Mouse (Mus musculus): ENCODE measurements around the gene Kcnk18. TPM values are rescaled to one million over a fixed set of nuclear protein-coding genes. Genes with fewer than 3 reads are reported as not detected.

The Kcnk18 gene
- total RNA-seq, 2 experiments from 2014 or later: not detected

GRCm38 (mm10) chr19:59267417-59267963, 48.5 kb downstream of the Kcnk18 start:
- no peak for ATAC-seq (replicated peaks; ENCODE audit: low FRiP score, poor library complexity, severe bottlenecking)

- no peak for ATAC-seq (replicated peaks; ENCODE audit: low FRiP score, poor library complexity, severe bottlenecking)
Observed at GRCm38 (mm10) chr19:59273190-59273589, 54.2 kb downstream of the Kcnk18 start.

- ATAC-seq (replicated peaks; ENCODE audit: low FRiP score, poor library complexity, severe bottlenecking): no peak
Observed at GRCm38 (mm10) chr19:59276354-59276753, 57.3 kb downstream of the Kcnk18 start.

GRCm38 (mm10) chr19:59280841-59281240, 61.8 kb downstream of the Kcnk18 start:
- no peak for ATAC-seq (replicated peaks; ENCODE audit: low FRiP score, poor library complexity, severe bottlenecking)

GRCm38 (mm10) chr19:59282001-59282400, 63.0 kb downstream of the Kcnk18 start:
- ATAC-seq (replicated peaks; ENCODE audit: low FRiP score, poor library complexity, severe bottlenecking): no peak

Other genes with a start within 250 kb of the Kcnk18 start
- gene Shtn1, start 143.1 kb upstream of the Kcnk18 start, total RNA-seq (2015; ENCODE audit: low replicate concordance): 0.63 and 1.2 TPM in 2 replicates
- 0.94 and 0.98 TPM in 2 replicates for gene Shtn1, start 143.1 kb upstream of the Kcnk18 start, total RNA-seq (2017; ENCODE audit: low replicate concordance)
- gene Vax1, start 49.2 kb upstream of the Kcnk18 start, total RNA-seq (2015; ENCODE audit: low replicate concordance): not detected in 2 replicates
- gene Vax1, start 49.2 kb upstream of the Kcnk18 start, total RNA-seq (2017; ENCODE audit: low replicate concordance): not detected in 2 replicates
- gene Slc18a2, start 41.7 kb downstream of the Kcnk18 start, total RNA-seq (2015; ENCODE audit: low replicate concordance): 1.3 and 3.3 TPM in 2 replicates
- 0.85 and 1.7 TPM in 2 replicates for gene Slc18a2, start 41.7 kb downstream of the Kcnk18 start, total RNA-seq (2017; ENCODE audit: low replicate concordance)
- gene Rps12-ps3, start 103.1 kb downstream of the Kcnk18 start, total RNA-seq (2015; ENCODE audit: low replicate concordance): 144 and 176 TPM in 2 replicates
- gene Rps12-ps3, start 103.1 kb downstream of the Kcnk18 start, total RNA-seq (2017; ENCODE audit: low replicate concordance): 58.3 and 69.0 TPM in 2 replicates
- gene Pdzd8, start 126.6 kb downstream of the Kcnk18 start, total RNA-seq (2015; ENCODE audit: low replicate concordance): 23.4 and 30.2 TPM in 2 replicates
- gene Pdzd8, start 126.6 kb downstream of the Kcnk18 start, total RNA-seq (2017; ENCODE audit: low replicate concordance): 25.6 and 26.8 TPM in 2 replicates
- gene Emx2, start 239.2 kb downstream of the Kcnk18 start, total RNA-seq (2015; ENCODE audit: low replicate concordance): not detected in 2 replicates
- 0.77 TPM in 1 of 2 replicates, not detected in the other for gene Emx2, start 239.2 kb downstream of the Kcnk18 start, total RNA-seq (2017; ENCODE audit: low replicate concordance)